In the genomic region with DNA sequence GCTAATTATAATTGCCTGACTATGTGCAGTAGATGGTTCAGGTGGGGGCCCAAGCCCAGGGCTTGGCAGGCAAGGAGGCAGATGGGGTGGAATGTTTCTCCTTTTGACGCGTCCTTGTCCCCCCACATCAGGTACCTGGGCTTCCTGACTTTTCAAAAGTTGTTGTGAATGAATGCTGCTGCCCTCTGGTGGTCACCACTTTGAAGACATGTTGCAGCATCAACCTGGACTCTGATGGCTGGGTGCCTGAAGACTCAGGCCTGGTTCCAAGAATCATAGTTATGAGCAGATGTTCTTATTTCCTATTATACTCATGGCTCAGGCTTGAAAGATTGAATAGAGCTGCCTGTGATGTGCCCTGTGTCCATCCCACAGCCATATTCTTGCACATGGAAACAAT, we compare ENCODE assay signal across 8 mouse cellular contexts.
A peak's percentile ranks its signal among the peaks of the same experiment; 100 is the strongest.
DNase-seq lines count a peak whose midpoint lies in the region; ATAC-seq lines count a peak whose summit lies in the region.

No protein-coding gene starts in this region.

- H3K9ac ChIP-seq in forebrain, embryonic 14.5 days (ENCODE audit: low read length): no peak overlapping the region
- no peak overlapping the region for H3K9ac ChIP-seq in forebrain, embryonic 15.5 days (replicated peaks)
- H3K9ac ChIP-seq in neural tube, embryonic 15.5 days (replicated peaks): no peak overlapping the region
- no peak overlapping the region for H3K9ac ChIP-seq in hindbrain, embryonic 14.5 days

- H3K4me2 ChIP-seq in forebrain, embryonic 14.5 days (ENCODE audit: low read length): no peak overlapping the region
- no peak overlapping the region for H3K4me2 ChIP-seq in forebrain, embryonic 15.5 days (replicated peaks)
- no peak overlapping the region for H3K4me2 ChIP-seq in neural tube, embryonic 15.5 days
- no peak overlapping the region for H3K4me2 ChIP-seq in hindbrain, embryonic 14.5 days (replicated peaks)

- 54% methylated on average over 2 of the region's 2 CpGs for WGBS in forebrain, embryonic 14.5 days
- 75% methylated on average over 2 of the region's 2 CpGs for WGBS in forebrain, embryonic 15.5 days
- WGBS in neural tube, embryonic 15.5 days: 27% methylated on average over 2 of the region's 2 CpGs
- WGBS in hindbrain, embryonic 14.5 days: 54% methylated on average over 2 of the region's 2 CpGs

- H3K27ac ChIP-seq in forebrain, embryonic 14.5 days (ENCODE audit: low read depth, low read length): no peak overlapping the region
- H3K27ac ChIP-seq in forebrain, embryonic 15.5 days (replicated peaks): no peak overlapping the region
- no peak overlapping the region for H3K27ac ChIP-seq in neural tube, embryonic 15.5 days (replicated peaks)
- H3K27ac ChIP-seq in hindbrain, embryonic 14.5 days: no peak overlapping the region

- no peak overlapping the region for H3K4me3 ChIP-seq in forebrain, embryonic 14.5 days (ENCODE audit: low read depth, low read length)
- H3K4me3 ChIP-seq in forebrain, embryonic 15.5 days: no peak overlapping the region
- no peak overlapping the region for H3K4me3 ChIP-seq in neural tube, embryonic 15.5 days (replicated peaks)
- H3K4me3 ChIP-seq in hindbrain, embryonic 14.5 days (replicated peaks; ENCODE audit: low read length): no peak overlapping the region

- ATAC-seq in forebrain, embryonic 14.5 days: no peak
- no peak for ATAC-seq in forebrain, embryonic 15.5 days (replicated peaks)
- no peak for ATAC-seq in neural tube, embryonic 15.5 days (ENCODE audit: low FRiP score)
- no peak for ATAC-seq in hindbrain, embryonic 14.5 days (ENCODE audit: low FRiP score)

- no peaks in the 10 kb centered on the region for H3K36me3 ChIP-seq in forebrain, embryonic 14.5 days (ENCODE audit: control insufficient read depth, insufficient read depth, low read length)
- H3K36me3 ChIP-seq in forebrain, embryonic 15.5 days: no peaks in the 10 kb centered on the region
- no peaks in the 10 kb centered on the region for H3K36me3 ChIP-seq in neural tube, embryonic 15.5 days
- no peaks in the 10 kb centered on the region for H3K36me3 ChIP-seq in hindbrain, embryonic 14.5 days (replicated peaks; ENCODE audit: control insufficient read depth, insufficient read depth)

- peak; percentile 0 for DNase-seq in forebrain, embryonic 14.5 days (ENCODE audit: low spot score)
- peak; percentile 12 for DNase-seq in neural tube, embryonic 10.5 days (ENCODE audit: extremely low spot score, low spot score)
- DNase-seq in cerebellum, adult 18-20 months: peak; percentile 2 to 22
- peak; percentile 9 to 69 for DNase-seq in kidney, postnatal 36 days
- DNase-seq in mesoderm, embryonic 11.5 days (ENCODE audit: low read depth, low spot score): peak; percentile 14
- no peak for DNase-seq in hindbrain, embryonic 14.5 days (ENCODE audit: low spot score)

- no peaks in the 10 kb centered on the region for H3K27me3 ChIP-seq in forebrain, embryonic 14.5 days (replicated peaks; ENCODE audit: control insufficient read depth, insufficient read depth, low read length)
- no peaks in the 10 kb centered on the region for H3K27me3 ChIP-seq in forebrain, embryonic 15.5 days
- H3K27me3 ChIP-seq in neural tube, embryonic 15.5 days (replicated peaks): no peaks in the 10 kb centered on the region
- no peaks in the 10 kb centered on the region for H3K27me3 ChIP-seq in hindbrain, embryonic 14.5 days (ENCODE audit: control insufficient read depth, insufficient read depth, low read length)

- H3K9me3 ChIP-seq in forebrain, embryonic 14.5 days (replicated peaks; ENCODE audit: control insufficient read depth, low read length): no peaks in the 10 kb centered on the region
- H3K9me3 ChIP-seq in forebrain, embryonic 15.5 days: no peaks in the 10 kb centered on the region
- H3K9me3 ChIP-seq in neural tube, embryonic 15.5 days (replicated peaks): no peaks in the 10 kb centered on the region
- H3K9me3 ChIP-seq in hindbrain, embryonic 14.5 days (ENCODE audit: control insufficient read depth, low read length): no peaks in the 10 kb centered on the region

- no peaks in the 10 kb centered on the region for H3K4me1 ChIP-seq in forebrain, embryonic 14.5 days (ENCODE audit: control insufficient read depth, insufficient read depth, low read length)
- H3K4me1 ChIP-seq in forebrain, embryonic 15.5 days: no peaks in the 10 kb centered on the region
- H3K4me1 ChIP-seq in neural tube, embryonic 15.5 days: no peaks in the 10 kb centered on the region
- no peaks in the 10 kb centered on the region for H3K4me1 ChIP-seq in hindbrain, embryonic 14.5 days (replicated peaks; ENCODE audit: control insufficient read depth, insufficient read depth, low read length)
